Mouse (Mus musculus) bone marrow macrophage, adult 2 months (primary cell): ENCODE data around the gene Nudt16.

Experiments used
- CTCF ChIP-seq: IDR thresholded peaks from 2 replicates; pipeline ENCODE4 v1.5.1; 2012; ENCODE audit warnings: low read depth, mild to moderate bottlenecking, low read length, moderate library complexity
- POLR2A ChIP-seq: IDR thresholded peaks from 2 replicates; pipeline ENCODE4 v1.6.1; 2012; ENCODE audit warnings: mild to moderate bottlenecking, low read depth, low read length, borderline replicate concordance

DNA sequence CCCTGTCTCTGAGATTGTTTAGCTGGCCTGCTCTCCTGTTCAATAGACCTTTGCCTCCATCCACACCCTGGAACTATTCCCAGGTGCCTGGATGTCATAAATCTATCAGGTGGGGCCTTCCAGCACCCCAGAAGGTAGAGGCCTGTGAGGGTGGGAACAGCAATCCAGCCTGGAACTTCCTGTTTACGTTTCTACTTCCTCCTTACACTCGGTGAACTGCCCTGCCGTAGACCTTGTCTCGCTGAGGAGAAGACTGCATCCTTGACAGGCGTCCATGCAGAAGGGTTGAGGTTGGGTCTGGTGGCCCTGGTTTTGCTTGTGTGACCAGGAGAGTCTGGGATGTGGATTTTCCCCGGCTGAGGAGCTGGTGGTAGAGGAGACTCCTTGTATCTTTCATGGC is 7.6 kb upstream of the Nudt16 start:
- TF ChIP-seq POLR2A: no peak
- no peak for TF ChIP-seq CTCF
